Mouse (Mus musculus) limb, embryonic 15.5 days (tissue): Measurements from ENCODE around the gene P3h4. TPM values are rescaled to one million over a fixed set of nuclear protein-coding genes. Genes with fewer than 3 reads are reported as not detected.

ENCODE experiments used
- ATAC-seq: fragments of 200-750 bp; cut with Nextera tagmentation; 2 replicates; pipeline ENCODE4 v1.8.0; 2017; ENCODE audit warnings: low read depth, moderate TSS enrichment; ENCODE audit not compliant: insufficient number of reproducible peaks, low FRiP score, low TSS enrichment
- H3K27ac ChIP-seq: fragments of 300-500 bp; sonication (generic); 2 replicates; pipeline ENCODE4 v1.5.1; 2015; ENCODE audit warnings: moderate library complexity, mild to moderate bottlenecking, inconsistent platforms
- H3K27me3 ChIP-seq: fragments of 300-500 bp; sonication (generic); 2 replicates; pipeline ENCODE4 v1.6.1; 2015; ENCODE audit warnings: inconsistent platforms
- H3K36me3 ChIP-seq: fragments of 300-500 bp; sonication (generic); 2 replicates; pipeline ENCODE4 v1.6.1; 2015; ENCODE audit warnings: inconsistent platforms
- H3K4me1 ChIP-seq: fragments of 300-500 bp; sonication (generic); 2 replicates; pipeline ENCODE4 v1.6.1; 2015; ENCODE audit warnings: inconsistent platforms
- H3K4me2 ChIP-seq: fragments of 300-500 bp; sonication (generic); 2 replicates; pipeline ENCODE4 v1.6.1; 2015; ENCODE audit warnings: mild to moderate bottlenecking, inconsistent platforms
- H3K4me3 ChIP-seq: fragments of 300-500 bp; sonication (generic); 2 replicates; pipeline ENCODE4 v1.5.1; 2015; ENCODE audit warnings: mild to moderate bottlenecking, inconsistent platforms
- H3K9ac ChIP-seq: fragments of 300-500 bp; sonication (generic); 2 replicates; pipeline ENCODE4 v1.6.1; 2015; ENCODE audit warnings: inconsistent platforms
- H3K9me3 ChIP-seq: fragments of 300-500 bp; sonication (generic); 2 replicates; pipeline ENCODE4 v1.6.1; 2016; ENCODE audit warnings: inconsistent platforms
- WGBS: fragments of 180-500 bp; shearing (Covaris S2); methylation state at CpG from one replicate; pipeline ENCODE4 v1.1.7; 2015; 5-methylcytosine and 5-hydroxymethylcytosine counted together
- polyA plus RNA-seq: library from polyadenylated mRNA; unstranded; fragments of >200 nt; fragmentation: Nextera tagmentation; extraction: Ambion mirVana; gene quantifications from 2 replicates; pipeline ENCODE4 v1.2.1, GENCODE M21; 2015

The P3h4 gene
- polyA plus RNA-seq, 1 experiment from 2014 or later = 107 TPM

GRCm38 (mm10) chr11:100387589-100388375 is 26.9 kb downstream of the P3h4 start:
- H3K36me3 ChIP-seq = peaks cover 24% of the 10 kb centered on the region
- no peak for ATAC-seq
- H3K9me3 ChIP-seq = no peaks in the 10 kb centered on the region
- 28% methylated on average over 14 of the region's 14 CpGs for WGBS
- no peak overlapping the region for H3K4me3 ChIP-seq
- peak overlapping the region; percentile 31 for H3K4me2 ChIP-seq
- H3K9ac ChIP-seq = 0 out of 2 replicates have a peak overlapping the region, but pooled peaks have one; percentile 5
- H3K27ac ChIP-seq = peak overlapping the region; percentile 77
- no peaks in the 10 kb centered on the region for H3K27me3 ChIP-seq
- H3K4me1 ChIP-seq = peaks cover 54% of the 10 kb centered on the region

- ATAC-seq = no peak
- H3K4me2 ChIP-seq = no peak overlapping the region; the same call in 1 of the 2 replicates
- peak overlapping the region; percentile 77 for H3K27ac ChIP-seq
- peaks cover 28% of the 10 kb centered on the region for H3K36me3 ChIP-seq
- H3K4me1 ChIP-seq = peaks cover 54% of the 10 kb centered on the region
- no peaks in the 10 kb centered on the region for H3K27me3 ChIP-seq
- no peaks in the 10 kb centered on the region for H3K9me3 ChIP-seq
- 85% methylated on average over 6 of the region's 6 CpGs for WGBS
- no peak overlapping the region for H3K9ac ChIP-seq
- H3K4me3 ChIP-seq = no peak overlapping the region
These were observed 27.5 kb downstream of the P3h4 start for GRCm38 (mm10) chr11:100387111-100387510.

- H3K9me3 ChIP-seq = no peaks in the 10 kb centered on the region
- peaks cover 33% of the 10 kb centered on the region for H3K36me3 ChIP-seq
- no peak overlapping the region for H3K4me3 ChIP-seq
- H3K4me1 ChIP-seq = peaks cover 50% of the 10 kb centered on the region
- 0 out of 2 replicates have a peak overlapping the region, but pooled peaks have one; percentile 2 for H3K4me2 ChIP-seq
- H3K27ac ChIP-seq = peak overlapping the region; percentile 77
- no peaks in the 10 kb centered on the region for H3K27me3 ChIP-seq
- H3K9ac ChIP-seq = no peak overlapping the region
- WGBS = 41% methylated on average over 5 of the region's 5 CpGs
- ATAC-seq = no peak
These were observed 28.1 kb downstream of the P3h4 start for GRCm38 (mm10) chr11:100386586-100386985.

- no peak for ATAC-seq
- H3K36me3 ChIP-seq = peaks cover 45% of the 10 kb centered on the region
- peaks cover 35% of the 10 kb centered on the region for H3K4me1 ChIP-seq
- 89% methylated on average over 3 of the region's 3 CpGs for WGBS
- no peaks in the 10 kb centered on the region for H3K27me3 ChIP-seq
- no peak overlapping the region for H3K4me2 ChIP-seq
- no peak overlapping the region for H3K27ac ChIP-seq
- H3K9me3 ChIP-seq = no peaks in the 10 kb centered on the region
- H3K4me3 ChIP-seq = no peak overlapping the region
- no peak overlapping the region for H3K9ac ChIP-seq
These were observed 29.6 kb downstream of the P3h4 start for GRCm38 (mm10) chr11:100385016-100385415.

DNA sequence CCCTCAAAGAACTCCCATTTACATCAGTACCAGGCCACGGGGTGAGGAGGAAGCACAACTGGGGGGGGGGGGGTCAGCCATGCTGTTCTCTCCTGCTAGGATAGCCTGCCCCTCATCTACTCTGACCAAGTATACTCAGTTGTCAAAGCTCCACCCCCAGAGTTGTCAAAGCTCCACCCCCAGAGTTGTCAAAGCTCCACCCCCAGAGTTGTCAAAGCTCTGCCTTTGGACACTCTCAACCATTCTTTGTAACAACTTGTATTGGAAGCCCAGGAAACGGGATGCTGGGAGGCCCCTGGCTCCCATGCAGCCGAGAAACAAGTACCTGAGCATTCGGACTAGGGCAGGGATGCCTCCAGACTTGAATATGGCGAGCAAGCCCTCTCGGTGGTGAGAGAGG is 32.0 kb downstream of the P3h4 start:
- H3K9ac ChIP-seq = no peak overlapping the region
- WGBS = 80% methylated on average over 6 of the region's 6 CpGs
- H3K4me1 ChIP-seq = peaks cover 17% of the 10 kb centered on the region
- H3K4me3 ChIP-seq = no peak overlapping the region
- no peak overlapping the region for H3K27ac ChIP-seq
- no peak for ATAC-seq
- peaks cover 66% of the 10 kb centered on the region for H3K36me3 ChIP-seq
- H3K4me2 ChIP-seq = no peak overlapping the region
- no peaks in the 10 kb centered on the region for H3K9me3 ChIP-seq
- no peaks in the 10 kb centered on the region for H3K27me3 ChIP-seq

DNA sequence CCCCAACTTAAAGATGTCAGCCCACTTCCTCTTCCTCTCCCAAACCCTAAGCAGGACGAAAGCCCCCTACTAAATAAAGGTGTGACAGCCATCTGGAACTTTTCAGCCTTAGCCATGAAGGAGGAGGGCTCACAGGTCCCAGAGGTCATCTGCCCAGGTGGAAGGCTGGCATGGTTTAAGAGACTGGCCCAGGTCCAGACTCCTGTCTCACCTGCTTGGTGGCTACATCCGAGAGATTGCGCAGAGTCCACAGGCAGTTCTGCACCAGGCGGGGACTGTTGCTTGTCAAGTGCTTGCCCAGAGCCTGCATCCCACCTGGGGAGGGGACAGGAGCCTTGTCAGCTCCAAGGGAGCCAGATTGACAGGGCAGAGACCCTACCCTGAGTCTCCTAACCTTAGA is 35.3 kb downstream of the P3h4 start:
- no peaks in the 10 kb centered on the region for H3K9me3 ChIP-seq
- no peak overlapping the region for H3K9ac ChIP-seq
- no peak overlapping the region for H3K27ac ChIP-seq
- no peak for ATAC-seq
- WGBS = 86% methylated on average over 4 of the region's 4 CpGs
- H3K4me2 ChIP-seq = no peak overlapping the region
- H3K4me3 ChIP-seq = no peak overlapping the region
- no peaks in the 10 kb centered on the region for H3K27me3 ChIP-seq
- H3K36me3 ChIP-seq = peaks cover 72% of the 10 kb centered on the region
- H3K4me1 ChIP-seq = no peaks in the 10 kb centered on the region; the same call in 1 of the 2 replicates

DNA sequence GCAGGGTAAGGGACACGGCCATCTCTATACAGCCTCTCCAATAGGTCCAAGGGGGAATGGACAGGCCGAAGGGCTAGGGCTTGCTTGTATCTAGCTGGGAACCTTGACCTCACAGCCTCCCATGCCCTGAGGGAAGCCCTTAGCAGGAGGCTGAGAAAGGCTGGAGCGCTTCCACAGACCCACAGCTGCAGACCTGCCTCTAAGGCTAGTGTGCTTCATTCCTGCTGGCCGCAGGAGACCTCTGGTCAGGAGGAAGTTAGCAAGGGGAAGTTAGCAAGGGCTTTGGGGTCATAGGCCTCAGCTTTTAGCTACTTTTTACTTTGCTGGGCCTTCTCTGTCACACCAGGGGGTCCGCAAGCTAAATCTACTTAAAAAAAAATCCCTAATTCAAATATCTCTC is 36.2 kb downstream of the P3h4 start:
- Histone ChIP-seq H3K27me3 (no peaks in the 10 kb centered on the region), H3K36me3 (peaks cover 75% of the 10 kb centered on the region), H3K9me3 (no peaks in the 10 kb centered on the region), H3K4me1 (no peaks in the 10 kb centered on the region; the same call in 1 of the 2 replicates), H3K4me2 (no peak overlapping the region), H3K9ac (no peak overlapping the region), H3K27ac (no peak overlapping the region), H3K4me3 (no peak overlapping the region)
- 83% methylated on average over 5 of the region's 5 CpGs for WGBS
- no peak for ATAC-seq

GRCm38 (mm10) chr11:100377989-100378388 is 36.6 kb downstream of the P3h4 start:
- H3K36me3 ChIP-seq = peaks cover 75% of the 10 kb centered on the region
- H3K27me3 ChIP-seq = no peaks in the 10 kb centered on the region
- H3K4me1 ChIP-seq = no peaks in the 10 kb centered on the region; the same call in 1 of the 2 replicates
- H3K4me2 ChIP-seq = no peak overlapping the region
- ATAC-seq = no peak
- H3K9me3 ChIP-seq = no peaks in the 10 kb centered on the region
- H3K4me3 ChIP-seq = no peak overlapping the region
- H3K9ac ChIP-seq = no peak overlapping the region
- 95% methylated on average over 14 of the region's 14 CpGs for WGBS
- no peak overlapping the region for H3K27ac ChIP-seq

GRCm38 (mm10) chr11:100376746-100377389 is 37.8 kb downstream of the P3h4 start:
- Histone ChIP-seq H3K9ac (no peak overlapping the region), H3K4me3 (no peak overlapping the region), H3K9me3 (no peaks in the 10 kb centered on the region), H3K4me1 (no peaks in the 10 kb centered on the region; the same call in 1 of the 2 replicates), H3K27me3 (no peaks in the 10 kb centered on the region), H3K27ac (no peak overlapping the region), H3K4me2 (no peak overlapping the region), H3K36me3 (peaks cover 78% of the 10 kb centered on the region)
- 88% methylated on average over 21 of the region's 21 CpGs for WGBS
- ATAC-seq = no peak

DNA sequence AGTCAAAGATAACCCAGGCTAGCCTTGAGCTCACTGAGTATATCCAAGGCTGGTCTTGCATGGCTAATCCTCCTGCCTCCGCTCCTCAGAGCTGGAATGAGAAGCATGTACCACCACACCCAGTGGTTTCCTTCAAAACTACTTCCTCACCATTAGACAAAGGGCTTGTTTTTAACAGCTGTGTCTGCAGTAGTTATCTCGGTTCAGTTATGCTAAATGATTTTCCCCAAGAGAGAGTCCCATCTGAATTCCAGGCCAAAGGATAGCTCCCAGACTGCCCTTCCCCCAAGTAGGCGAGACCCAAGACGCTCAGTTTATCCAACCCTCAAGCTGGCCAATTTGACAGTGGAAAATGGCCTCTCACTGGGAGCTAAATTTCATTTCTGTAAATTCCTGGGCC is 38.6 kb downstream of the P3h4 start:
- H3K36me3 ChIP-seq = peaks cover 81% of the 10 kb centered on the region
- WGBS = 63% methylated on average over 4 of the region's 4 CpGs

GRCm38 (mm10) chr11:100375127-100375526 is 39.5 kb downstream of the P3h4 start:
- Histone ChIP-seq H3K4me1 (no peaks in the 10 kb centered on the region; the same call in 1 of the 2 replicates), H3K4me3 (no peak overlapping the region), H3K36me3 (peaks cover 79% of the 10 kb centered on the region), H3K27ac (no peak overlapping the region), H3K9me3 (no peaks in the 10 kb centered on the region), H3K4me2 (no peak overlapping the region), H3K9ac (no peak overlapping the region), H3K27me3 (no peaks in the 10 kb centered on the region)
- ATAC-seq = no peak
- WGBS = 78% methylated on average over 9 of the region's 9 CpGs

More for the DNA sequence above, 38.6 kb downstream of the P3h4 start:
- Histone ChIP-seq H3K9me3 (no peaks in the 10 kb centered on the region), H3K4me2 (no peak overlapping the region), H3K4me1 (no peaks in the 10 kb centered on the region; the same call in 1 of the 2 replicates), H3K9ac (no peak overlapping the region), H3K4me3 (no peak overlapping the region), H3K27me3 (no peaks in the 10 kb centered on the region), H3K27ac (no peak overlapping the region)
- no peak for ATAC-seq

- ATAC-seq = no peak
- Histone ChIP-seq H3K4me1 (no peaks in the 10 kb centered on the region; the same call in 1 of the 2 replicates), H3K9ac (no peak overlapping the region), H3K27me3 (no peaks in the 10 kb centered on the region), H3K9me3 (no peaks in the 10 kb centered on the region), H3K4me3 (no peak overlapping the region), H3K4me2 (no peak overlapping the region), H3K27ac (no peak overlapping the region), H3K36me3 (peaks cover 63% of the 10 kb centered on the region)
- 72% methylated on average over 8 of the region's 8 CpGs for WGBS
These were observed 42.6 kb downstream of the P3h4 start for GRCm38 (mm10) chr11:100371981-100372558.
